Mouse (Mus musculus) small intestine, adult 2 months (tissue): ENCODE results near the gene Qrfp.

Experiments used
- CTCF ChIP-seq: fragments of 200-500 bp; IDR thresholded peaks from 2 replicates; pipeline ENCODE4 v1.5.1; 2012; ENCODE audit warnings: low read depth, mild to moderate bottlenecking, control low read depth, inconsistent platforms, low read length, moderate library complexity, mixed read lengths; ENCODE audit not compliant: insufficient replicate concordance, insufficient read length; ENCODE audit errors: extremely low read depth
- POLR2A ChIP-seq: fragments of 200-500 bp; IDR thresholded peaks from 2 replicates; pipeline ENCODE4 v1.6.1; 2012; ENCODE audit warnings: low read depth, mild to moderate bottlenecking, control low read depth, inconsistent platforms, low read length, moderate library complexity

DNA sequence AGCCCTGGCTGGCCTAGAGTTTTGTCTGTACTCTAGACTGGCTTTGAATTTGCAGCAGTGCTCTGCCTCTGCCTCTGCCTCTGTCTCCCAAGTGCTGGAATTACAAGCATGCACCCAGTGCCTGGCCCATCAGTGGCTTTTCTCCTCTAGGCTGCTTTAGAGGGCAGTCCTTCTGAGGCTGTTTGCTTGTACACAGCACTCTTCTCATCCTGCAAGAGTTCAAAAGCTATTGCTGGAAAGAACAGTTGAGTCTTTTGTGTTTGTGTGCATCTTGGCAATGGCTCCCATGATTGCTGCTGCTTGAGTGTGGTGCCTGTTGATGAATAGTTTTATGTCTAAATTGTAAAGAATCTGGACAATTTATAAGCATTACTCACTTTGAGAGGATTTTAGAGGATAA, 52.9 kb downstream of the Qrfp start:
- TF ChIP-seq CTCF, result no peak
- TF ChIP-seq POLR2A, result no peak
